Mouse (Mus musculus) megakaryocyte-erythroid progenitor cell, adult 5-6 weeks (primary cell): ENCODE data around the gene Mrpl2. TPM values are rescaled to one million over a fixed set of nuclear protein-coding genes. Genes with fewer than 3 reads are reported as not detected.

Source experiments
- ATAC-seq: replicated peaks from 2 replicates; pipeline ENCODE4 v1.8.0; 2016; ENCODE audit warnings: mild to moderate bottlenecking, inconsistent platforms; ENCODE audit not compliant: severe bottlenecking, poor library complexity, low FRiP score, low TSS enrichment
- total RNA-seq, 2 experiments: library from RNA; stranded (forward) in 1 of 2; stranded (reverse) in 1 of 2; fragments of 200-1000, 215-1000 nt in 1 of 2; fragments of >200 nt in 1 of 2; fragmentation: Nextera tagmentation in 1 of 2; gene quantifications; 2 replicates each; pipeline ENCODE4 v1.2.3; 2014 to 2017

The Mrpl2 gene
- 74.7 and 190 TPM in 2 replicates for total RNA-seq (2014; fragmentation: Nextera tagmentation)
- 82.2 and 97.0 TPM in 2 replicates for total RNA-seq (2017)

DNA sequence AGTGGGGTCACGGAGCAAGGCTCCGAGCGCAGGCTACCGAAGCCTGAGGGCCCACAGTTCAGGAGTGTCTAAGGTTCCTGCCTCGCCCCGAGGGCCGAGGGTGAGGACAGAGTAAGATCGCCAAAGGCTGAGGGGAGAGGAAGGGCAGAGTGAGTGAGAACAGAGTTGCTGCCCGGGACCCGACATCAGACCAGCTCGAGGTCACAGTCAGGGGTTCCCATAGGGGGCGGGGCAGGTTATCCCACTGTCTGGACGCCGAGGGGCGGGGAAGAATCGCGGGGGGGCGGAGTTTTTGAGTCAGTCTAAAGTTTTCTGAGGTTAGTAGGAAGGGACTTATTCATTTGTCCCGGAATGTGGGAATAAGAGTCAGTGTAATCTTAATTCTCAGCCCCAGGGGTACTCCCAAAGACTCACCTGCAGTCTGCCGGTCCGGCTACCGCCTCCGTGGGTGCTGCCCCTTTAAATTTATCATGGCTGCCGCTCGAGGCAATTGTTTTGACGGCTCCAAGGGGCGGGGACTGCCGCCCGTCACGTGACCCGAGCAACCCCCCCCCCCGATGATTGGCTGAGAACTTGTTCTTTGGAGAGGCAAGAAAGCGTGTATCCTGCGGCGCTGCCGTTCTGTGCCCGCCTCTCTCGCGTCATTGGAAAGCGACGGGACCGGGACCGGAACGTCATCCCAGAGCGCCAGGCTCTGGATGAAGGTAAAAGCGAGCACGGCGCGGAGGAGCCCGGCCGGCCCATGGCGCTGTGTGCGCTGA lies at the start of gene Mrpl2, which contains the start of gene Klc4:
Mrpl2 (plus strand) TSS at position 669 of the 761 bp plus-strand sequence.
Klc4 (minus strand) TSS at position 462 of the 761 bp plus-strand sequence.
- ATAC-seq: peak; percentile 80

DNA sequence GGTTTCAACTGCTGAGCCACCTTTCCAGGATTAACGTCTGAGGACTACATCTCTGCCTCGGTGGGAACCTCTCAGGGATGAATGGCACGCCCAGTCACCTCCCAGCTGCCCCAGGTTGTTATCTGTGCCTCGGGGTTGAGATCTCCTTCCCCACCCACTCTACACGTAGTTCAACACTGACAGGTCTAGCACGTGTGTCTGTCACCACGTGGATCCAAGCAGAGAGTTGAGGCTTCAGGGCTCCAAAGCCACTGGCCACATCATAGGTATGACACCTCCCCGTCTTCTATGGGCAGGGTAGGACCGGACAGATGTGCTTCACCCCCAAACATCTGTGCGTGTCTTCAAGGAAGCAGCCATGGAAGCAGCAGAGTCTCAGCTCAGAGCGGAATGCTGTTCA lies 48.1 kb upstream of the Mrpl2 start:
- ATAC-seq: no peak

DNA sequence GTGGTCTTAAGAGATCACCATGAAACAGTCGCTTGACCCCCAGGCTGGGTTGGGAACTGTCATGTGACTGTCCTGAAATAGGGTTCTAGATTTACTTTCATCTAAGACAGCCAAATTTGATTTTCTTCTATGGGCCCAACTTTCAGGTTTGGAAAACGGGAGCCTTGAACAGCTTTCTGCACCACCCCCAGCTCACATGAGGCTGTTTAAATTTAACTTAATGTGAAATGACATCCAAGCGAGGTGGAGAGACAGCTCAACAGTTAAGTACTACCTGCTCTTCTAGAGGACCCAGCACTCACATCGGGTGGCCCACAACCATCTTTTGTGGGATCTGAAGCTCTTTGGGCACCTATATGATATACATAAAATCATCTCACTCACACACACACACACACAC lies 47.1 kb upstream of the Mrpl2 start:
- no peak for ATAC-seq

DNA sequence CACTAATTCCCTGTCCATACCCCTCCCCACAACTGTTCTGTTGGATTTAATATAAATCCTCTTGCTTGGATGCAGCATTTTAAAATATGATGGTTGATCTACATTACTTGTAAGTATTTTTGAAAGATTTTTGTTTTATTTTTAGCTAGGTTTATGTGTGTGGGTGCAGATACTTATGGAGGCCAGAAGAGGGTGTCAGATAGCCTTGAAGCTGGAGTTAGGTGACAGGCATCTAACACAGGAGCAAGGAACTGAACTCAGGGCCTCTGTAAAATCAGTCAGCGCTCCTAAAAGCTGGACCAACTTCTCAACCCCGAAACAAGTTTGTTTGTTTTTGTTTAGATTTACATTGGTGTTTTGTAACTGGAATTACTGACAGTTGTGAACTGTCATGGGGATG lies 45.5 kb upstream of the Mrpl2 start:
- ATAC-seq: no peak

DNA sequence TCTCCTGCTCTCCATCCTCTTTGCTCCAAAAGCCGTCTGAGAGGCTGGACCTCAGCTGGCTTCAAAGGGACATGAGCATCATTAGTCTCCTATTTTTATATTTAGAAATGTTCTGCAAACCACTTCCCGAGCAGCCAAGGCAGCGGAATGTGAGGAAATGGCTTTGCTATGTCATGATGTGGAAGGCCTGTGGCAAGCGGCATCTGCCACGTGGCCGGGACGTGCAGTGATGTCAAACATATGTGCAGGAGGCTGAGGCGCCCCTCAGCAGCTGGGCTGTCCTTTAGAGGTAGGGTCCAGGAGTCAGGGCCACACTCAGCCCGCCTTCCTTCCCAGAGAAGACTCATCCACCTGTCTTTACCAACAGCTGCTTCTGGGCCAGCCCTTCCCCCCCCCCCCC lies 43.8 kb upstream of the Mrpl2 start:
- no peak for ATAC-seq

DNA sequence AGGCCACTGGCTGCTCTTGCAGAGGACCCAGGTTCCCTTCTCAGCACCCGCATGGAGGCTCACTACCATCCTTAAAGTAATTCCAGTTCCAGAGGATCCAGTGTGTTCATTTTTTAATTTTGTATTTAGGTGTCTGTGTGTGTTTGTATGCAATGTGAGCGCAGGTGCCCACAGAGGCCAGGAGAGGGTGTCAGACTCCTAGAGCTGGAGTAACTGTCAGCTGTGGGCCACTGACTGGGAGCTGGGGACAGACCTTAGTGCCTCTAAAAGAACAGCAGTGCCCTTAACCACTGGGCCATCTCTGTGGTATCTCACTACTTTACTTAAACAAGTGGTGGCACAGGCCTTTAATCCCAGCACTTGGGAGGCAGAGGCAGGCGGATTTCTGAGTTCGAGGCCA lies 42.8 kb upstream of the Mrpl2 start:
- ATAC-seq: no peak

DNA sequence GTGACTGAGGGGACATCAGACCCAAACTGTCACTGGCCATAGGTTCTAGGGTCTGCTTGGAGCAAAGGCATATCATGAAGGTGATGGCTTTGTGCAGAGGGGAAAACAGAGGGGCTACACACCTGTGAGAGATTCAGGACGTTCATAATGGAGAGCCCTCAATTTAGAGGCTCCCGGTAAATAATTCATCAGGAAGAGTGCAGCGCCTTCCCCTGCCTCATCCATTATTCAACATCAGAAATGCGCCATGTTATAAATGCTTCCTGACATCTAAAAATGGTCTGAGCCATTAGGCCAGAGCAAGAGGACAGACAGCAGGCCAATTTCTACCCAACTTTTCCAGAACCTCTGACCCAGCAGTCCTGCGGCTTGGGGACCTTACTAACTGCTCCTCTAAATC lies 40.9 kb upstream of the Mrpl2 start:
- no peak for ATAC-seq

DNA sequence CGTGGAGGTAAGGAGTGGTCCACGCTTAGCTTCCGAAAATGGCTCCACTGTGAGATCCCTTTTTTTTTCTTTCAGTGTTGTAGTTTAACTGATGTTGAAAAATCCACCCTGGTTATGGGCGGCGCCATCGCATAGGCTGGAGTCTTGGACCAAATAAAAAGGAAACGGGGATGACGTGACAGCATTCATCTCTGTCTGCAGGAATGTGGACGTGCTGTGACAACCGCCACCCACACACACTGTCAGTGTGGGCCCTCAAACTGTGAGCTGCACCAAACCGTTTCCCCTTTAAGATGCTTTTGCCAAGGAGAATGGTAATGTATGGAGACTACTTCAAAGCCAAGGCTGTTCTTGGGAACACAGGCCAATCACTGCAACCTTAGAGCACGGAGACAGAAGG lies 40.0 kb upstream of the Mrpl2 start:
- ATAC-seq: no peak

DNA sequence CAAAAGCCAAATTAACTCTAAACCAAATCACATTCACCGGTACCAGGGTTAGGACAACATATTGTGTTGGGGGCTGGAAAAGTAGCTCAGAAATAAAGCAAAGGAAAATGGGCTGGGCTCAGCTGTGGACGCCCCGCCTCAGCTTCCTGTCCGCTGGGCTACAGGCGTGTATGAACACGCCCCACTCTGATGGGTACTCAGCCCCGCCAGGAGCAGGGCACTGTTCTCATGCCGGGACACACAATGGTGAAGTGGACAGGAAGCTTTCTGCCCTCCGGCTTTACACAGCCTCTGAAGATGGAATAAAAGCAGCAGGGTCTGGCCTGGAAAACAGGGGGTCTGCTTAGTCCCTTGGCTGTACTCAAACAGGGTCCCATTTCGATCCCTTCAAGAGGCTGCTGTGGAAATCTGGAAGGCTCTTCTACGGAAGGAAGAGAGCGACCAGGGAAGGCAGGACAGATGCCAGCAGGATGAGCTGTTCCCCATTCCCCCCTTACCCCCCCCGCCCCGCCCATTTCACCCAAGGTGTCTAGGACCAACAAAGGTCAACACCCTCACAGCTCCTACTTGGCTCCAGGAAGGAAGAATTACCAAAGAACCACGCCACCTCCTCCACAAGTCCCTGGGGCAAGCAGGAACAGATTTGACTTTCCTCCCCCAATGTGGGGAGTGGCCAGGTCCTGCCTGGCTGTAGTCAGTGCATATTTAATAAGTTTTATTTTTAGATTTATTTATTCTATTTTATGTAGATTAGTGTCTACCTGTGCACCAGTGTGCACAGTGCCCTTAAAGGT lies 36.1 kb upstream of the Mrpl2 start:
- ATAC-seq: peak; percentile 63; the same call in 1 of the 2 replicates

DNA sequence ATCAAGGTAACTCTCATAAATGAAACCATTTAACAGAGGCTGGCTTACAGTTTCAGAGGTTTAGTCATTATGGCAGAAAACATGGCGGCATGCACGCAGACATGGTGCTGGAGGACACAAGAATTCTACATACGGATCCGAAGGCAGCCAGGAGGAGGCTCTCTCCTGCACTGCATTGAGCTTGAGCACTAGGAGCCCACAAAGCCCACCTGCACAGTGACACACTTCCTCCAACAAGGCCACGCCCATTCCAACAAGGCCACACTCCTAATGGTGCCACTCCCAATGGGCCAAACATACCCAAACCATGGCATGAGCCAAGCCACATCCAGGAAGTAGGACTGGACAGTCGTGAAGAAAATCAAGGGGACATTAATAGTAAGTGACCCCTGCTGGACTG lies 34.7 kb upstream of the Mrpl2 start:
- ATAC-seq: no peak

DNA sequence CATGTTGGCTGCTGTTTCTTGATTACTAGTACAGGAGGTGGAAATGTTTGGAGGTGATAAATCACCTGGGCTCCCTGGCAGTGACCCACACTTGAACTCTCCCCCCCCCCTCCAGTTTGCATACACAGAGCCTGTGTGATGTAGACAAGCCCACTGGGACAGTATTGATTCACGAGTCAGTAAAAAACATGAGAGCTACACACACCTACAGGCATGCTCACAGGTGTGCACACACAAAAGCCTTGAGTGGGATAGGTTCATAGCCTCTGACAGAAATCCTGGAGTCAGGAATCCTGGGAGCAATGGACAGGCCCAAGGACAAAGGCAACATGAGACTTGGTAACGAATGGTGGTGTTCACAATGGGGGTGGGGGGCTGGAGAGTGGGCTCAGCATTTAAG lies 33.8 kb upstream of the Mrpl2 start:
- ATAC-seq: no peak

DNA sequence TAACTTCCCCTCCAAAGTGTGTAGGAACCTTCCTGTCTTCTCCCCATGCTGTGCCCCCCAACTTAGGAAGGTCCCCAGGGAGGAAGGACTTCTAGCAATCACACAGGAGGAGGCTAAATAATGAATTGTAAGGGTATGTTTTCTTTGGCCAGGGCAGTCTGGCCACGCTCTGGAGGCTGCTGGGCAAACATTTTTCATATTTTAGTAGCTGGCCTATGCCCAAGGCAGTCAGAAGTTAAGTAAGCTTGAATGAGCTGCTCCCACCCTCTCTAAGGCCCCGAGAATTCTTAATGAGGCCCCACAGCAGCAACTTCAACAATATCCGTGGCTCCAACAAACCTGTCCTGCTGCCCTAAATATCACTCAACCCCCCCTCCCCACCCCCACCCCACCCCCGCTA lies 33.2 kb upstream of the Mrpl2 start:
- no peak for ATAC-seq

DNA sequence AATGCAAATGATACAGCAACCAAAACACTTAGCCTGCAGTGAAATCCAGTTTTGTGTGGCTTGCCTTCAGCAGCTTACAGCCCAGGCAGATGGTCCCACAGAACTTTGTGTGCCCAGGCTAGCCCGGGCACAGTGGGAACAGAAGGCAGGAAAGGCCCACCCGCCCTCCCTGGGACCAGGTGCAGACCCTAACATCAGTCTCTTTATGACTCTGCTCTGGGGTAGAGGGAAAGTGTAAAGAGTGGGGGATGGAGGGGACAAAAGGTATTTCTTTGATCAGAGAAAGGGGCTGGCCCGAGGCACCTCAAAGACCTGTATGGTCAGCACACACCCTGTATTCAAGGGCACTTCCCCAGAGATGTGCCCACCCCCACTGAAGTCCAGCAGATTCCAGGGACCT lies 32.8 kb upstream of the Mrpl2 start:
- no peak for ATAC-seq

DNA sequence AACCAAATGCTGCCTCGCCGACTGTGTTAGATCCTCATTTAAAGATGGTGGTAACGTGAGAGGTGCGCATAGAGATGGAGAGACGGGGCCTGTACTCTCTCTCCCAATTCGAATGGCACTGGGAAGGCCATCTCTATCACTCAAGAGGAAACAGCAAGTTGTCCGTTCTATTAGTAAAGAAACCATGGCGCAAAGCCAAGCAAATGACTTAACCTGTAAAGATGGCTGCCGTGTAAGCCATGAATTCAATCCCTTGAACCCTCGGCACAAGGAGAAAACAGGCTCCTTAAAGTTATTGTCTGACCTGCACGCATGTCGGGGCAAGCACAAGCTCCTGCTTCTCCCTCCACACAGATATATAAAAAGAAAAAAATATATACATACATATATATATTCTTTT lies 28.2 kb upstream of the Mrpl2 start:
- ATAC-seq: no peak

DNA sequence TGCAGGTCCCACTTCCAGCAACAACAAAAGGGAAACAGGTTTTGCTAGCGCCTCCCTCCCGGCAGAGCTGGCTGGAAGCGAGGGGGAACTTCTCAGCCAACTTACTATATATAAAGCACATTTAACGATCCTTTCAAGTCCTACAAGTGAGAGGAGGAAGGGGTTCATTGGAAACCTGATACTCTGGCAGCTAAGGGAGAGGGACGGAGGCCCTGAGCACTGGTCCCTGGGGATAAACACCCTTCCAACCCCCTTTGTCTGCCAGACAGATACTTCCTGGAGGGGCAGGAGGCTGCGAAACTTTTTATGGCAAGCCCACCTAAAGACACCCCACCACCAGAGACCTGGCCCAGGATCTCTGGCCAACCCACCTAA lies 27.6 kb upstream of the Mrpl2 start:
- ATAC-seq: no peak

DNA sequence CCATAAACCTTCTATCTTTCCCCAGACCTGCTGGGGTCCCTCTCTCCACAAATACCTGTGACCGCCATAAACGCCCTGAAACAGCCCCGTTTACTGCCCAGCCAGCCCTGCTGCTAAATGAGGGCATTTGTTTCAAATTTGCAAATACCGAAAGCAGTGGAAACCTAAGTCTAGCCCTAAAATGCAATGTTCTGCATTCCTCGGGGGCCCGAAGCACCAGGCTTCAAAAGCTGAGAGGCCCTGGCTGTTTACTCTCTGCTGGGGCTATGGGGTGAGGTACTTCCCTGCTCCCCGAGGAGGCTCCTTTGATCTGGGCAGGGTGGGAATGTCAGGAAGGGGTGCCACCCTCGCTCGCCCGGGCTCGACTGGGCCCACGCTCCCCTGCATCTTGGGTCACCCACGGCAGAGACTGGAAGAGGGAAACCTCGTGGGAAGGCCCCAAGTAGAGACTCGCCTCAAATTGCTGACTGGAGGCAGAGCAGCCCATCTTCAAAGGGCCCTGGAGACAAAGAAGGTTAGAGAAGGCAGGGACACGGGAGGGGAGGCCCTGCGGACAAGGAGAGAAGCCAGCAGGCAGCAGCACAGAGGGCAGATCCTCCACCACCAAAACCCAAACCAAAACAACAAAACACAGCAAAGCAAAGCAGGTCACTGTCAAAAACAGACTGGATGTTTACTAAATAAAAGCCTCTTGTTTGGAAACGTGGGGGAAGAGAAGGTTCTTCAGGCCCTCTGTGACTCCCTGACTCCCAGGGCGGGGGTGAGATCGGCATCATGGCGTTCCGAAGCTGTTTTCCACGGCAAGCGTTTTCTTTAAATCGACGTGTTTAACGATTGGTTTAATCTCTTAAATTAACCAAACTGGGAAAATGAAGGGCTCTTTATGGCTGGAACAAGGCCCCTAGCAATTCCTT lies 27.0 kb upstream of the Mrpl2 start:
- no peak for ATAC-seq

DNA sequence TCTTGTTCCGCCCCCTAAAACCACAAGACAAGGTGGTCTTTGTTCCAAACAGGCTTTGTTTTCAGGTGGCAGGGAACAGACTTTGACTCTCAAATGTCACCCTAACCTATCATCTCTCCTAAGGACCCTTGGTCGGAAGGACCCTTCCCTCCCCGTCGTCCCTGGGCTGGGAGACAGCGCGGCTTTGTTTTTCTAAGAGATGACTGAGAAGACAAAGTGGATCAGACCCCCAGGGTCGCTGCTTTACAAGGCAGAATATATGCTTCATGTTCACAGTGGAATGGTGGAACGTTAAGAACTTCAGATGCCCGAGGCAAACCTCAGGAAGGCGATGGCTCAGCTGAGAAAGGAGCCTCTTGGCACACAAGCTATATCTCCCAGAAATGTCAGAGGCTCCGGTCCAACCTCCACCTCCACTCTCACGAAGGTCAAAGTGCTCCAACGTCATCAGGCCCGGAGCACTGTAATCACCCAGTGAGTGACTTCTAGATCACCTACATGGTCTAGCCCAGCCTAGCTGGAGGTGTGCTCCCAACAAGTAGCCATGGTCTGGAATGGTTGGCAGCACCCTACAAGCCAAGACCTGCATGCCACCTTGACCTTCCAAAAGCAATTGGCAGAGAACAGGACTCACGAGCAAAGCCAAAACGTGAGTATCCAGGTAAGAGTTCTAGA lies 26.2 kb upstream of the Mrpl2 start:
- no peak for ATAC-seq

DNA sequence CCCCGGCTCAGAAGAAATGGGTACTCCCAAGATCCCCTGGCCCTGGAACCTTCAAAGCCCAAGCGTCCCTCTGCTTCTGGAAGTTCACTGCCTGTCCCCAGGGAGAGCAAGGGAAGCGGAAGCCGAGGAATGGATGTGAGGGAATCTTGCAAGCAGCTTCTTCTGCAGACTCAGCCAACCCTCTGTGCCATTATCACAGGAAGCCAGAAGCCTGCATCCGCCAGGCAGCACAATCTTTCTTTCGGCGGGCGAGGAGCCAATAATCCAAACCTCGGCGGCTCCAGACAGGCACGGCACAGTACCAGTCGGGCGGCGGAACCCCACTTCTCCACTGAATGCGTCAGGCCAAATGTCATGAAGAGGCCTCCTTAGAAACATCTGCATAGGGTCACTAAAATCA lies 24.7 kb upstream of the Mrpl2 start:
- no peak for ATAC-seq

DNA sequence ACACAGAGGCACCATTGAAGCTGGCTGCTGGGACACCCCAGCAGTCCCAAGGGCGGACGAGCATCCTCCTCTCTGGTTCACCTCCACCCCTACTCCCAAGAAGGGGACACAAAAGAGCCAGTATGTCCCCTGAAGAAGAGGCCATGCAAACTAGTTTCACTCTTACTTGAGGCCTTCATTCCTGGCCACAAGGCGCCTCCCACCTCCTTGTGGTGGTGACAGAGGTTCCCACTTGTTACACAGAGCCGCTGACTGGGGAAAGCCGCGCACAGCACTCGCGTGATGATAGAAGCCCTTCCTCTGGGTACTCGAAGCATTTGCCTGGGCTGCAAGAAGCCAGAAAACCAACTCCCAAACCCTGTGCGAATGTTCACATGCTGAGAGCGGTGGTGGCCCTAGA lies 23.8 kb upstream of the Mrpl2 start:
- ATAC-seq: no peak
